Mouse (Mus musculus) large intestine, adult 2 months (tissue): ENCODE data around the gene Mfsd2a. TPM values are rescaled to one million over a fixed set of nuclear protein-coding genes. Genes with fewer than 3 reads are reported as not detected.

ENCODE experiments used
- DNase-seq: peaks from one replicate; pipeline ENCODE4 v3.0.0-alpha.2; 2012; ENCODE audit warnings: low read depth, low spot score
- WGBS: fragments of 180-500 bp; shearing (Covaris S2); methylation state at CpG from one replicate; pipeline ENCODE4 v1.1.7; 2018; 5-methylcytosine and 5-hydroxymethylcytosine counted together
- polyA plus RNA-seq: library from polyadenylated mRNA; depleted of rRNA; stranded (reverse); fragments of >200 nt; gene quantifications from 2 replicates; pipeline ENCODE4 v1.2.3, GENCODE M21; 2012

Mfsd2a gene
- polyA plus RNA-seq, 1 experiment: 17.2 TPM

- DNase-seq: no peak
- WGBS: 89% methylated on average over 2 of the region's 2 CpGs
Observed at GRCm38 (mm10) chr4:122939048-122939796, 21.8 kb downstream of the Mfsd2a start.

- DNase-seq: no peak
- WGBS: 87% methylated on average over 3 of the region's 3 CpGs
Observed at GRCm38 (mm10) chr4:122937489-122937888, 23.5 kb downstream of the Mfsd2a start.

- 58% methylated on average over 9 of the region's 9 CpGs for WGBS
- DNase-seq: no peak
Observed at GRCm38 (mm10) chr4:122935466-122936099, 25.4 kb downstream of the Mfsd2a start.

GRCm38 (mm10) chr4:122933857-122934256 lies 27.1 kb downstream of the Mfsd2a start:
- WGBS: 38% methylated on average over 3 of the region's 3 CpGs
- DNase-seq: no peak

GRCm38 (mm10) chr4:122933051-122933591 lies 27.9 kb downstream of the Mfsd2a start:
- 29% methylated on average over 3 of the region's 3 CpGs for WGBS
- DNase-seq: no peak

- no peak for DNase-seq
- WGBS: 76% methylated on average over 8 of the region's 8 CpGs
Observed at GRCm38 (mm10) chr4:122932239-122932978, 28.6 kb downstream of the Mfsd2a start.

GRCm38 (mm10) chr4:122930939-122931590 lies 29.9 kb downstream of the Mfsd2a start:
- DNase-seq: no peak
- WGBS: 87% methylated on average over 2 of the region's 2 CpGs

GRCm38 (mm10) chr4:122923392-122924344 lies 37.3 kb downstream of the Mfsd2a start:
- no peak for DNase-seq
- 78% methylated on average over 15 of the region's 15 CpGs for WGBS

- WGBS: 33% methylated on average over 1 of the region's 1 CpGs
- no peak for DNase-seq
Observed at GRCm38 (mm10) chr4:122922841-122923240, 38.1 kb downstream of the Mfsd2a start.

GRCm38 (mm10) chr4:122915985-122916384 lies 45.0 kb downstream of the Mfsd2a start:
- DNase-seq: no peak
- 81% methylated on average over 4 of the region's 4 CpGs for WGBS

- WGBS: 41% methylated on average over 7 of the region's 7 CpGs
Observed at GRCm38 (mm10) chr4:122914186-122914585, 46.8 kb downstream of the Mfsd2a start.

GRCm38 (mm10) chr4:122912613-122913012 lies 48.4 kb downstream of the Mfsd2a start:
- 81% methylated on average over 5 of the region's 5 CpGs for WGBS
- no peak for DNase-seq

More at GRCm38 (mm10) chr4:122914186-122914585, 46.8 kb downstream of the Mfsd2a start:
- DNase-seq: no peak

- WGBS: 45% methylated on average over 6 of the region's 6 CpGs
- no peak for DNase-seq
Observed at GRCm38 (mm10) chr4:122910577-122910976, 50.4 kb downstream of the Mfsd2a start.

GRCm38 (mm10) chr4:122909572-122910189 lies 51.3 kb downstream of the Mfsd2a start:
- WGBS: 73% methylated on average over 12 of the region's 12 CpGs
- DNase-seq: no peak

- DNase-seq: no peak
- WGBS: 25% methylated on average over 10 of the region's 10 CpGs
Observed at GRCm38 (mm10) chr4:122905359-122905758, 55.6 kb downstream of the Mfsd2a start.

GRCm38 (mm10) chr4:122903709-122904108 lies 57.3 kb downstream of the Mfsd2a start:
- WGBS: 73% methylated on average over 3 of the region's 3 CpGs

GRCm38 (mm10) chr4:122902156-122902555 lies 58.8 kb downstream of the Mfsd2a start:
- WGBS: 38% methylated on average over 6 of the region's 6 CpGs

More at GRCm38 (mm10) chr4:122903709-122904108, 57.3 kb downstream of the Mfsd2a start:
- no peak for DNase-seq

GRCm38 (mm10) chr4:122898313-122898712 lies 62.7 kb downstream of the Mfsd2a start:
- DNase-seq: no peak
- WGBS: 16% methylated on average over 5 of the region's 5 CpGs

More at GRCm38 (mm10) chr4:122902156-122902555, 58.8 kb downstream of the Mfsd2a start:
- DNase-seq: no peak
